Mouse (Mus musculus): ENCODE measurements around the gene Liph. TPM values are rescaled to one million over a fixed set of nuclear protein-coding genes. Genes with fewer than 3 reads are reported as not detected.

Gene Liph
- 39.0 and 40.8 TPM in 2 replicates for polyA plus RNA-seq (2015; fragmentation: Nextera tagmentation; extraction: Ambion mirVana)

- Histone ChIP-seq H3K4me3 (ENCODE audit: low read length) (peak within 1 kb of the TSS; percentile 38), H3K36me3 (ENCODE audit: control insufficient read depth, insufficient read depth, low read length) (no peaks in the 10 kb centered on the region), H3K27ac (ENCODE audit: low read length) (peak within 1 kb of the TSS; percentile 74), H3K27me3 (replicated peaks; ENCODE audit: control insufficient read depth, insufficient read depth, low read length) (no peaks in the 10 kb centered on the region), H3K9ac (ENCODE audit: low read depth, low read length) (peak within 1 kb of the TSS; percentile 55), H3K4me1 (ENCODE audit: control insufficient read depth, insufficient read depth, low read length) (peaks cover 7% of the 10 kb centered on the region; the same call in 1 of the 2 replicates), H3K4me2 (ENCODE audit: low read depth, low read length) (peak within 1 kb of the TSS; percentile 49), H3K9me3 (ENCODE audit: control insufficient read depth, low read length) (no peaks in the 10 kb centered on the region)
- 7% methylated on average over 16 of the region's 16 CpGs for WGBS
- peak; percentile 57 for ATAC-seq
Observed at GRCm38 (mm10) chr16:21995304-21995703, at the start of gene Liph. TSS of gene Liph (minus strand) at chr16:21995663.

GRCm38 (mm10) chr16:22043830-22044229 lies 48.4 kb upstream of the Liph start:
- no peak for ATAC-seq
- WGBS, result 70% methylated on average over 4 of the region's 4 CpGs
- 0 out of 2 replicates have a peak, but pooled peaks cover 10% of the 10 kb centered on the region for H3K36me3 ChIP-seq (ENCODE audit: control insufficient read depth, insufficient read depth, low read length)
- no peak overlapping the region for H3K27ac ChIP-seq (ENCODE audit: low read length)
- H3K27me3 ChIP-seq (replicated peaks; ENCODE audit: control insufficient read depth, insufficient read depth, low read length), result no peaks in the 10 kb centered on the region
- H3K4me1 ChIP-seq (ENCODE audit: control insufficient read depth, insufficient read depth, low read length), result no peaks in the 10 kb centered on the region
- H3K4me3 ChIP-seq (ENCODE audit: low read length), result no peak overlapping the region
- no peak overlapping the region for H3K9ac ChIP-seq (ENCODE audit: low read depth, low read length)
- H3K4me2 ChIP-seq (ENCODE audit: low read depth, low read length), result no peak overlapping the region
- no peaks in the 10 kb centered on the region for H3K9me3 ChIP-seq (ENCODE audit: control insufficient read depth, low read length)

GRCm38 (mm10) chr16:22039978-22040377 lies 44.5 kb upstream of the Liph start:
- WGBS, result 95% methylated on average over 1 of the region's 1 CpGs
- ATAC-seq, result no peak
- H3K27me3 ChIP-seq (replicated peaks; ENCODE audit: control insufficient read depth, insufficient read depth, low read length), result no peaks in the 10 kb centered on the region
- no peak overlapping the region for H3K27ac ChIP-seq (ENCODE audit: low read length)
- H3K9ac ChIP-seq (ENCODE audit: low read depth, low read length), result no peak overlapping the region
- H3K9me3 ChIP-seq (ENCODE audit: control insufficient read depth, low read length), result no peaks in the 10 kb centered on the region
- H3K4me2 ChIP-seq (ENCODE audit: low read depth, low read length), result no peak overlapping the region
- H3K4me1 ChIP-seq (ENCODE audit: control insufficient read depth, insufficient read depth, low read length), result no peaks in the 10 kb centered on the region
- 0 out of 2 replicates have a peak, but pooled peaks cover 11% of the 10 kb centered on the region for H3K36me3 ChIP-seq (ENCODE audit: control insufficient read depth, insufficient read depth, low read length)
- no peak overlapping the region for H3K4me3 ChIP-seq (ENCODE audit: low read length)

DNA sequence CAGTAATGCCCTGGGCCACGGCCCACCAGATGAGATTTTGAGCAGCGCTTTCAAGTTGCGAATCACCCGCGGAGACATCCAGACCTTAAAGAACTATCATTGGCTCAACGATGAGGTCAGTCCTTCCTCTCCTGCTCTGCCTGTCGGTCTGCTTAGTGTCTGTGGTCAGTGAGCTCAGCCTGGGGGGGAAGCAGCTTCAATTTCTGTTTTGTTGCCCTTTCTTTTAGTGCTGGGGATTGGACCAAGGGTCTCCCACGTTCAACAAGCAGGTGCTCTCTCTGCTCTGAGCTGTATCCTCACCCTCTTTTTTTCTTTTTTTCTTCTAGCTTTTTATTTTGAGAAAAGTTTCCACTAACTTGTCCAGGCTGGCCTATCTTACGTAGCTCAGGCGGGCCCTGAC lies 43.1 kb upstream of the Liph start:
- no peak for ATAC-seq
- Histone ChIP-seq H3K4me1 (ENCODE audit: control insufficient read depth, insufficient read depth, low read length) (no peaks in the 10 kb centered on the region), H3K4me2 (ENCODE audit: low read depth, low read length) (no peak overlapping the region), H3K27ac (ENCODE audit: low read length) (no peak overlapping the region), H3K9me3 (ENCODE audit: control insufficient read depth, low read length) (no peaks in the 10 kb centered on the region), H3K36me3 (ENCODE audit: control insufficient read depth, insufficient read depth, low read length) (0 out of 2 replicates have a peak, but pooled peaks cover 3% of the 10 kb centered on the region), H3K4me3 (ENCODE audit: low read length) (no peak overlapping the region), H3K9ac (ENCODE audit: low read depth, low read length) (no peak overlapping the region), H3K27me3 (replicated peaks; ENCODE audit: control insufficient read depth, insufficient read depth, low read length) (no peaks in the 10 kb centered on the region)
- WGBS, result 92% methylated on average over 10 of the region's 10 CpGs

GRCm38 (mm10) chr16:22027474-22027873 lies 32.0 kb upstream of the Liph start:
- Histone ChIP-seq H3K36me3 (ENCODE audit: control insufficient read depth, insufficient read depth, low read length) (peaks cover 5% of the 10 kb centered on the region), H3K4me2 (ENCODE audit: low read depth, low read length) (no peak overlapping the region), H3K4me3 (ENCODE audit: low read length) (no peak overlapping the region), H3K9me3 (ENCODE audit: control insufficient read depth, low read length) (no peaks in the 10 kb centered on the region), H3K9ac (ENCODE audit: low read depth, low read length) (no peak overlapping the region), H3K4me1 (ENCODE audit: control insufficient read depth, insufficient read depth, low read length) (no peaks in the 10 kb centered on the region), H3K27ac (ENCODE audit: low read length) (0 out of 2 replicates have a peak overlapping the region, but pooled peaks have one; percentile 16), H3K27me3 (replicated peaks; ENCODE audit: control insufficient read depth, insufficient read depth, low read length) (no peaks in the 10 kb centered on the region)
- WGBS, result 90% methylated on average over 5 of the region's 5 CpGs
- ATAC-seq, result peak; percentile 68; the same call in 1 of the 2 replicates

DNA sequence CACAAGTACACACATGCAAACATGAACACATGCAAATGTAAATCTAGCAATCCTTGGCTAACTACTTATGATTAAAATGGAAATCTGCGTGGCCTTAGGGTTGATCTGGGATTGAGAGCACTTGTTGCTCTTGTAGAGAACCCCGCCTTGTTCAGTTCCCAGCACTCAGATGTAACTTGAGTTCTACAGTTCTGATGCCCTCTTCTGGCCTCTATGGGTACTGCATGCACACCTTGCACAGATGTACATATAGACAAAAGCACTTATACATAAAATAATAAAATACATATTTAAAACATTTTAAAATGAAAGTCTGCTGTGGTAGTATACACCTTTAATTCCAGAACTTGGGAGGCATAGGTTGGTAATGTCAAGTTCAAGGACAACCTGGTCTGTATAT lies 26.7 kb upstream of the Liph start:
- Histone ChIP-seq H3K27me3 (replicated peaks; ENCODE audit: control insufficient read depth, insufficient read depth, low read length) (no peaks in the 10 kb centered on the region), H3K4me1 (ENCODE audit: control insufficient read depth, insufficient read depth, low read length) (no peaks in the 10 kb centered on the region), H3K4me2 (ENCODE audit: low read depth, low read length) (no peak overlapping the region), H3K9ac (ENCODE audit: low read depth, low read length) (no peak overlapping the region), H3K27ac (ENCODE audit: low read length) (no peak overlapping the region), H3K36me3 (ENCODE audit: control insufficient read depth, insufficient read depth, low read length) (peaks cover 10% of the 10 kb centered on the region), H3K9me3 (ENCODE audit: control insufficient read depth, low read length) (peaks cover 5% of the 10 kb centered on the region), H3K4me3 (ENCODE audit: low read length) (no peak overlapping the region)
- 99% methylated on average over 2 of the region's 2 CpGs for WGBS
- no peak for ATAC-seq

DNA sequence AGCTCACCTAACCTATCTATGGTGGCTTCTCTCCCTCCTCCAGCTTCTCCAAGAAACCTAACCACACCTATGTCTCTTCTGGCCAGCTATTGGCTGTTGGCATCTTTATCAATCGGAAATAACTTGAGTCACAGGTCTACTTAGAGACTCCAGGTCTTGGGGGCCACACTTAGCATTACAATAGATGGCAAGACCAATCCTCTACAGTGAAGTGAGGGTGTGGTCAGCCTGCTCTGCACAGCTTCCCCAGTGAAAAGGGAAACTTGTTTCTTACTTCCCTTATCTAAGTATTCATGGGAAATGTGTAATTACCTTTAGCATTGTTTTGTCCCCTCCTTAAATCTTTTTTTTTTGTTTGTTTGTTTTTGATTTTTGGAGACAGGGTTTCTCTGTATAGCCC lies 20.1 kb upstream of the Liph start:
- ATAC-seq, result no peak
- Histone ChIP-seq H3K9ac (ENCODE audit: low read depth, low read length) (no peak overlapping the region), H3K4me1 (ENCODE audit: control insufficient read depth, insufficient read depth, low read length) (peaks cover under 1% of the 10 kb centered on the region; the same call in 1 of the 2 replicates), H3K36me3 (ENCODE audit: control insufficient read depth, insufficient read depth, low read length) (peaks cover 3% of the 10 kb centered on the region), H3K27ac (ENCODE audit: low read length) (no peak overlapping the region), H3K27me3 (replicated peaks; ENCODE audit: control insufficient read depth, insufficient read depth, low read length) (no peaks in the 10 kb centered on the region), H3K4me2 (ENCODE audit: low read depth, low read length) (no peak overlapping the region), H3K9me3 (ENCODE audit: control insufficient read depth, low read length) (no peaks in the 10 kb centered on the region), H3K4me3 (ENCODE audit: low read length) (no peak overlapping the region)
- WGBS, result 93% methylated on average over 1 of the region's 1 CpGs

DNA sequence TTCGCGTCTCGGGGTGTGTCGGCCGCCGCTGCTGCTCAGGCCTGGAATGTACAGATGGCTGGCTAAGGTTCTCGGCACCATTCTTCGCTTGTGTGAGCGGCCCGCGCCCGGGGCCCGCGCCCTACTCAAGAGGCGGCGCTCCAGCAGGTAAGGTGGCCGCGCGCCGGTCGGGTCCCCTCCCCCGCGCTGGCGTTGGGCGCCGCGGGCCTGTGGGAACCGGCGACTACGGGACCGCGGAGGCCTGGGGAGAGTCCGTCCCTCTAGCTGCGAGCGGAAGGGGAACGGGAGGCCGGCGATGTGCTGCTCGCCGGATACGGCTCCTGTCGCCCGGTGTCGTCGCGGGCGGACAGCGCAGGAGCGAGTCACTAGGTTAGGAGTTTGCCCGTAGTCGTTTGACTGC lies 14.1 kb upstream of the Liph start:
- Histone ChIP-seq H3K36me3 (ENCODE audit: control insufficient read depth, insufficient read depth, low read length) (no peaks in the 10 kb centered on the region), H3K27ac (ENCODE audit: low read length) (peak overlapping the region; percentile 73), H3K9ac (ENCODE audit: low read depth, low read length) (peak overlapping the region; percentile 94), H3K27me3 (replicated peaks; ENCODE audit: control insufficient read depth, insufficient read depth, low read length) (no peaks in the 10 kb centered on the region), H3K4me2 (ENCODE audit: low read depth, low read length) (peak overlapping the region; percentile 67), H3K4me3 (ENCODE audit: low read length) (peak overlapping the region; percentile 99), H3K9me3 (ENCODE audit: control insufficient read depth, low read length) (no peaks in the 10 kb centered on the region), H3K4me1 (ENCODE audit: control insufficient read depth, insufficient read depth, low read length) (peaks cover 7% of the 10 kb centered on the region)
- WGBS, result under 1% methylated on average over 50 of the region's 51 CpGs
- ATAC-seq, result peak; percentile 81

DNA sequence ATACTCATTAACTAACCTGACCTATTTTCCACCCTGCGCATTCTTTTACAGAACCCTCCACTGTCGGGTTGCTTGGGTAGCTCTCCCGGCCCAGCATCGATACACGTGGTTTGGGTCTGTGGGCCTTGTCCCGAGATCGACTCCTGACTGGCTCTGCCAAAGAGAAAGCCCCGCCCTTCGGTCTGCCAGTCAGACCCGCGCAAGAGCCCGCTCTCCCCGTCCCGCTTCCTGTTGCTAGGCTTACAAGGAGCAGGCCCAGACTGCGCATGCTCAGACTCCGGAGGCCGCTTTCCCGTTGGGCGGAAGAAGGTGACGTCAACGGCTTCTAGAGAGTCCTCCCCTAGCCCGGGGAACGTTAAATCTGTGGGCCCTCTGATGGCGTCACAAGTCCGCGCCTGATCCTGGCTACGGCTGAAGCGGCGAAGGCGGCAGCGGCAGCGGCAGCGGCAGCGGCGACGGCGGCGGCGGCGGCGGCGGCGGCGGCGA lies 13.7 kb upstream of the Liph start, which contains the start of gene Senp2:
Gene Senp2, plus strand, starts transcription at position 386 of the 486 bp plus-strand sequence.
- H3K27me3 ChIP-seq (replicated peaks; ENCODE audit: control insufficient read depth, insufficient read depth, low read length), result no peaks in the 10 kb centered on the region
- peak within 1 kb of the TSS; percentile 94 for H3K9ac ChIP-seq (ENCODE audit: low read depth, low read length)
- H3K4me3 ChIP-seq (ENCODE audit: low read length), result peak within 1 kb of the TSS; percentile 99
- H3K9me3 ChIP-seq (ENCODE audit: control insufficient read depth, low read length), result no peaks in the 10 kb centered on the region
- peak; percentile 98 for ATAC-seq
- H3K36me3 ChIP-seq (ENCODE audit: control insufficient read depth, insufficient read depth, low read length), result no peaks in the 10 kb centered on the region
- H3K4me1 ChIP-seq (ENCODE audit: control insufficient read depth, insufficient read depth, low read length), result peaks cover 7% of the 10 kb centered on the region
- peak within 1 kb of the TSS; percentile 71 for H3K4me2 ChIP-seq (ENCODE audit: low read depth, low read length)
- H3K27ac ChIP-seq (ENCODE audit: low read length), result peak within 1 kb of the TSS; percentile 73
- WGBS, result under 1% methylated on average over 38 of the region's 45 CpGs

DNA sequence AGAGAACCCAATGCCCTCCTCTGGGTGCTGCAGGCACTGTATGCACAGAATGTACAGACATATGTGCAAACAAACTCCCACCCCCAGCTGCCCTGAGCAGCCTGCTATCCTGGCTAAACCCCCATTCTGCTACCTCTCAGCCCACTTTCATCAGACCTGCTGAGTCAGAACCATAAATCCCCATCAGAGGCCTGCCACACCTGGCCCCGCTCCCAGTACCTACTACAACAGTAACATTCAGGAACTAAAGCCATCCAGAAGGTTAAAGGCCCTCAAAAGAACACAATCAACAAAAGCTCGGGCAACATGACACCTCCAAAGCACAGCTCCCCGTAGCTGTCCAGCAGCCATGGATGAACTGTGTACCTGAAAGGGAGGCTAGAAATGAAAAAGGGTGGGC lies 6.1 kb upstream of the Liph start:
- H3K9me3 ChIP-seq (ENCODE audit: control insufficient read depth, low read length), result no peaks in the 10 kb centered on the region
- 45% methylated on average over 3 of the region's 3 CpGs for WGBS
- no peak overlapping the region for H3K4me3 ChIP-seq (ENCODE audit: low read length)
- peak; percentile 72 for ATAC-seq
- H3K27ac ChIP-seq (ENCODE audit: low read length), result peak overlapping the region; percentile 59
- no peak overlapping the region for H3K9ac ChIP-seq (ENCODE audit: low read depth, low read length)
- no peaks in the 10 kb centered on the region for H3K27me3 ChIP-seq (replicated peaks; ENCODE audit: control insufficient read depth, insufficient read depth, low read length)
- peaks cover 13% of the 10 kb centered on the region for H3K4me1 ChIP-seq (ENCODE audit: control insufficient read depth, insufficient read depth, low read length)
- H3K4me2 ChIP-seq (ENCODE audit: low read depth, low read length), result 0 out of 2 replicates have a peak overlapping the region, but pooled peaks have one; percentile 6
- no peaks in the 10 kb centered on the region for H3K36me3 ChIP-seq (ENCODE audit: control insufficient read depth, insufficient read depth, low read length)
